Mouse (Mus musculus) myocyte (in vitro differentiated cells): ENCODE measurements around the gene Hmgb4.

Experiments
- CEBPB ChIP-seq: IDR thresholded peaks from 2 replicates; pipeline ENCODE4 v1.6.1; 2011; ENCODE audit warnings: mild to moderate bottlenecking, moderate library complexity; ENCODE audit not compliant: poor library complexity, insufficient read depth, severe bottlenecking
- E2F4 ChIP-seq: IDR thresholded peaks from one replicate; pipeline ENCODE4 v1.6.1; 2011; ENCODE audit warnings: mild to moderate bottlenecking, control low read depth, moderate library complexity; ENCODE audit not compliant: insufficient read depth
- MAX ChIP-seq: IDR thresholded peaks from one replicate; pipeline ENCODE4 v1.6.1; 2011; ENCODE audit warnings: low read depth, mild to moderate bottlenecking, control low read depth
- MYOD1 ChIP-seq, 3 experiments: IDR thresholded peaks; one replicate each; pipeline ENCODE4 v1.6.1; 2011; ENCODE audit warnings: control low read depth in 2 of 3, low read depth in 2 of 3, mild to moderate bottlenecking in 2 of 3, moderate library complexity in 1 of 3; ENCODE audit not compliant: insufficient read length in 2 of 3, control insufficient read depth in 1 of 3
- MYOG ChIP-seq, 3 experiments: IDR thresholded peaks; one replicate each; pipeline ENCODE4 v1.6.1; 2011; ENCODE audit warnings: control low read depth in 2 of 3, low read depth in 2 of 3, mild to moderate bottlenecking in 2 of 3; ENCODE audit not compliant: insufficient read length in 2 of 3, control insufficient read depth in 1 of 3, insufficient read depth in 1 of 3
- POLR2A ChIP-seq: IDR thresholded peaks from one replicate; pipeline ENCODE4 v1.6.1; 2011; ENCODE audit warnings: low read depth, mild to moderate bottlenecking, control low read depth, moderate library complexity; ENCODE audit not compliant: insufficient read length
- POLR2AphosphoS2 ChIP-seq: IDR thresholded peaks from one replicate; pipeline ENCODE4 v1.6.1; 2011; ENCODE audit warnings: low read depth, control low read depth; ENCODE audit not compliant: insufficient read length
- REST ChIP-seq: IDR thresholded peaks from one replicate; pipeline ENCODE4 v1.6.1; 2011; ENCODE audit warnings: mild to moderate bottlenecking, control low read depth, moderate library complexity; ENCODE audit not compliant: insufficient read depth, insufficient read length
- SRF ChIP-seq: IDR thresholded peaks from one replicate; pipeline ENCODE4 v1.6.1; 2011; ENCODE audit warnings: low read depth; ENCODE audit not compliant: control insufficient read depth, insufficient read length
- TCF12 ChIP-seq: IDR thresholded peaks from one replicate; pipeline ENCODE4 v1.6.1; 2011; ENCODE audit warnings: mild to moderate bottlenecking, control low read depth; ENCODE audit not compliant: poor library complexity, insufficient read depth, severe bottlenecking
- TCF3 ChIP-seq: IDR thresholded peaks from one replicate; pipeline ENCODE4 v1.6.1; 2011; ENCODE audit warnings: low read depth, control low read depth; ENCODE audit not compliant: insufficient read length
- USF1 ChIP-seq: IDR thresholded peaks from one replicate; pipeline ENCODE4 v1.6.1; 2011; ENCODE audit warnings: low read depth, mild to moderate bottlenecking, control low read depth, moderate library complexity

DNA sequence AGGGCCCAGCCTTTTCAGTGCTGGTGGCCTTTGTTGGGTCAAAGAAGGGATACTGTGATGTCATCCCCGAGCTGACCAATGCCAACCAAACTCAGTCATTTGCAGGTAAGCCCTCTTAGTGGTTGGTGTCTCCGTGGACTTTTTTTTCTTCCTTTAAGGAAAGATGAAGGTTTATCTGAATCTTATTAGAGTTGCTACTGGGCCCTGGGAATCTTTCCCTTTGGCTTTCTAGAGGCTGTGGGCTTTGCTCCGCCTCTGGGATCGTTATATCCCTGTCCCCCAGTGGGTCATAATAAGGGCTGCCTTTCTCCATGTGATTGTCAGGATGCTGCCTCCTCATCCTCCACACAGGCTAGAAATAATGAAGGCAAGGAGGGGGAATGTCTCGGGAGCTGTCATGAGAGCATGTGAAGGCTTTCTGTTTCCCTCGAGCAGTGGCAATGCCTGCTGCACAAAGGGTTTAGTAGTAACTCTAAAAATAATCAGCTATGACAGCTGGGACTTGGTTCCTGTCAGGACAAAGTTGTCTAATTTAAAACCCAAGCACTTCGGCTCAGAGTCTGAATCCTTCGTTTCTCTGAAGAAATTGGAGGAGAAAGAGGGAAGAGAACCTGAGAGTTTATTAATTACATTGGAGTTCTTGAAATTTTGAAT lies at the start of gene Hmgb4:
- TF ChIP-seq E2F4 (no peak), POLR2A (no peak), MAX (no peak), TCF3 (no peak), MYOD1 (IDR thresholded peaks at IDR 0.05; ENCODE audit: control insufficient read depth in 1 of 3, insufficient read length in 2 of 3, low read depth in 2 of 3) (no peak), TCF12 (no peak), MYOG (IDR thresholded peaks at IDR 0.05; ENCODE audit: control insufficient read depth in 1 of 3, insufficient read depth in 1 of 3, insufficient read length in 2 of 3, low read depth in 2 of 3) (no peak), POLR2AphosphoS2 (no peak), USF1 (no peak), SRF (no peak), CEBPB (no peak), REST (no peak)
